Mouse (Mus musculus): ENCODE results near the gene Brip1. TPM values are rescaled to one million over a fixed set of nuclear protein-coding genes. Genes with fewer than 3 reads are reported as not detected.

Gene Brip1
- polyA plus RNA-seq, 1 experiment from 2014 or later, result 17.0 TPM

- Histone ChIP-seq H3K27me3 (ENCODE audit: insufficient read depth, low read length) (no peaks in the 10 kb centered on the region), H3K36me3 (ENCODE audit: insufficient read depth) (no peaks in the 10 kb centered on the region), H3K4me3 (ENCODE audit: low read depth, low read length) (no peak overlapping the region), H3K9me3 (ENCODE audit: low read depth, low read length) (no peaks in the 10 kb centered on the region), H3K4me2 (no peak overlapping the region), H3K4me1 (ENCODE audit: insufficient read depth) (peaks cover 4% of the 10 kb centered on the region; the same call in 1 of the 2 replicates), H3K27ac (ENCODE audit: low read depth) (no peak overlapping the region), H3K9ac (no peak overlapping the region)
- no peak for TF ChIP-seq CTCF (IDR thresholded peaks at IDR 0.05; ENCODE audit: low read depth)
- 70% methylated on average over 7 of the region's 7 CpGs for WGBS
- ATAC-seq (ENCODE audit: insufficient read depth) (no peak), DNase-seq (no peak)
These were observed 145.2 kb downstream of the Brip1 start for GRCm38 (mm10) chr11:86055806-86056205.

GRCm38 (mm10) chr11:86051383-86051782 is 149.6 kb downstream of the Brip1 start:
- H3K9me3 ChIP-seq (ENCODE audit: low read depth, low read length), result no peaks in the 10 kb centered on the region
- no peaks in the 10 kb centered on the region for H3K27me3 ChIP-seq (ENCODE audit: insufficient read depth, low read length)
- H3K36me3 ChIP-seq (ENCODE audit: insufficient read depth), result no peaks in the 10 kb centered on the region
- H3K4me2 ChIP-seq, result no peak overlapping the region
- DNase-seq (peak; percentile 24), ATAC-seq (ENCODE audit: insufficient read depth) (no peak)
- H3K9ac ChIP-seq, result no peak overlapping the region
- H3K4me1 ChIP-seq (ENCODE audit: insufficient read depth), result peaks cover 8% of the 10 kb centered on the region
- H3K4me3 ChIP-seq (ENCODE audit: low read depth, low read length), result no peak overlapping the region
- 30% methylated on average over 6 of the region's 6 CpGs for WGBS
- H3K27ac ChIP-seq (ENCODE audit: low read depth), result no peak overlapping the region
- TF ChIP-seq CTCF (IDR thresholded peaks at IDR 0.05; ENCODE audit: low read depth), result no peak

- Histone ChIP-seq H3K4me3 (ENCODE audit: low read depth, low read length) (no peak overlapping the region), H3K9ac (no peak overlapping the region), H3K27me3 (ENCODE audit: insufficient read depth, low read length) (no peaks in the 10 kb centered on the region), H3K36me3 (ENCODE audit: insufficient read depth) (no peaks in the 10 kb centered on the region), H3K4me2 (no peak overlapping the region), H3K4me1 (ENCODE audit: insufficient read depth) (peaks cover 8% of the 10 kb centered on the region), H3K9me3 (ENCODE audit: low read depth, low read length) (no peaks in the 10 kb centered on the region), H3K27ac (ENCODE audit: low read depth) (no peak overlapping the region)
- TF ChIP-seq CTCF (IDR thresholded peaks at IDR 0.05; ENCODE audit: low read depth), result no peak
- 61% methylated on average over 8 of the region's 8 CpGs for WGBS
- no peak for ATAC-seq (ENCODE audit: insufficient read depth)
- DNase-seq, result peak; percentile 37
These were observed 150.3 kb downstream of the Brip1 start for GRCm38 (mm10) chr11:86050430-86051280.

GRCm38 (mm10) chr11:86039994-86040393 is 161.0 kb downstream of the Brip1 start:
- no peaks in the 10 kb centered on the region for H3K27me3 ChIP-seq (ENCODE audit: insufficient read depth, low read length)
- no peak overlapping the region for H3K27ac ChIP-seq (ENCODE audit: low read depth)
- H3K4me2 ChIP-seq, result no peak overlapping the region
- no peak overlapping the region for H3K4me3 ChIP-seq (ENCODE audit: low read depth, low read length)
- WGBS, result 60% methylated on average over 5 of the region's 5 CpGs
- H3K36me3 ChIP-seq (ENCODE audit: insufficient read depth), result no peaks in the 10 kb centered on the region
- H3K9me3 ChIP-seq (ENCODE audit: low read depth, low read length), result no peaks in the 10 kb centered on the region
- H3K4me1 ChIP-seq (ENCODE audit: insufficient read depth), result no peaks in the 10 kb centered on the region
- DNase-seq (no peak), ATAC-seq (ENCODE audit: insufficient read depth) (no peak)
- no peak for TF ChIP-seq CTCF (IDR thresholded peaks at IDR 0.05; ENCODE audit: low read depth)
- H3K9ac ChIP-seq, result no peak overlapping the region

- Histone ChIP-seq H3K27ac (ENCODE audit: low read depth) (no peak overlapping the region), H3K9ac (no peak overlapping the region), H3K9me3 (ENCODE audit: low read depth, low read length) (no peaks in the 10 kb centered on the region), H3K4me1 (ENCODE audit: insufficient read depth) (no peaks in the 10 kb centered on the region), H3K27me3 (ENCODE audit: insufficient read depth, low read length) (no peaks in the 10 kb centered on the region), H3K4me2 (no peak overlapping the region), H3K4me3 (ENCODE audit: low read depth, low read length) (no peak overlapping the region), H3K36me3 (ENCODE audit: insufficient read depth) (no peaks in the 10 kb centered on the region)
- WGBS, result 64% methylated on average over 8 of the region's 8 CpGs
- ATAC-seq (ENCODE audit: insufficient read depth) (no peak), DNase-seq (no peak)
- no peak for TF ChIP-seq CTCF (IDR thresholded peaks at IDR 0.05; ENCODE audit: low read depth)
These were observed 161.6 kb downstream of the Brip1 start for GRCm38 (mm10) chr11:86039355-86039754.

- no peaks in the 10 kb centered on the region for H3K27me3 ChIP-seq (ENCODE audit: insufficient read depth, low read length)
- H3K9me3 ChIP-seq (ENCODE audit: low read depth, low read length), result no peaks in the 10 kb centered on the region
- H3K36me3 ChIP-seq (ENCODE audit: insufficient read depth), result no peaks in the 10 kb centered on the region
- no peak overlapping the region for H3K27ac ChIP-seq (ENCODE audit: low read depth)
- no peak overlapping the region for H3K4me2 ChIP-seq
- H3K4me1 ChIP-seq (ENCODE audit: insufficient read depth), result no peaks in the 10 kb centered on the region
- DNase-seq (no peak), ATAC-seq (ENCODE audit: insufficient read depth) (no peak)
- TF ChIP-seq CTCF (IDR thresholded peaks at IDR 0.05; ENCODE audit: low read depth), result no peak
- H3K9ac ChIP-seq, result no peak overlapping the region
- H3K4me3 ChIP-seq (ENCODE audit: low read depth, low read length), result no peak overlapping the region
- 70% methylated on average over 13 of the region's 13 CpGs for WGBS
These were observed 162.3 kb downstream of the Brip1 start for GRCm38 (mm10) chr11:86038701-86039100.

GRCm38 (mm10) chr11:86032910-86033309 is 168.1 kb downstream of the Brip1 start:
- no peaks in the 10 kb centered on the region for H3K36me3 ChIP-seq (ENCODE audit: insufficient read depth)
- DNase-seq, result no peak
- no peaks in the 10 kb centered on the region for H3K9me3 ChIP-seq (ENCODE audit: low read depth, low read length)
- H3K4me3 ChIP-seq (ENCODE audit: low read depth, low read length), result no peak overlapping the region
- no peaks in the 10 kb centered on the region for H3K27me3 ChIP-seq (ENCODE audit: insufficient read depth, low read length)
- no peak for ATAC-seq (ENCODE audit: insufficient read depth)
- H3K4me1 ChIP-seq (ENCODE audit: insufficient read depth), result no peaks in the 10 kb centered on the region
- WGBS, result 40% methylated on average over 4 of the region's 4 CpGs
- TF ChIP-seq CTCF (IDR thresholded peaks at IDR 0.05; ENCODE audit: low read depth), result no peak
- H3K9ac ChIP-seq, result no peak overlapping the region
- H3K27ac ChIP-seq (ENCODE audit: low read depth), result no peak overlapping the region
- no peak overlapping the region for H3K4me2 ChIP-seq
